Comparison of ENCODE assay signal across 27 mouse cellular contexts in the genomic region with DNA sequence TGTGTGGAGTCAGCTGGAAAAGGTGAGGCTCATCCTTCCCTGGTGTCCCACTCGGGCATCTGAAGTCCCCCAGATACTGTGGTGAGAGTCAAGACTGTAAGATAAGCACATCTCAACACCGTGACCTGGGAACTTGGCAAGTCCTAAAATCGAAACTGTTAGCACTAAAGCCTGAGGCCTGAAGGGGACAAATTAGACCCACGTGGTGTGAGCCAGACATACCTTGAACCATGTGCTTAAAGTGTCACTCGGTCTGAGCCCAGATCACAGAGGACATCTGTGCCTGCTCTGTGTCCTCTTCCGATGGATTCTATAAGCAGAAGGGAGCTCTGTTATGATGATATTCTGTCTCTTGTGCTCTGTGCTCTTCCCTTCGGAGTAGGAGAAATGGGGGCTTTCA. TPM values are rescaled to one million over a fixed set of nuclear protein-coding genes. Genes with fewer than 3 reads are reported as not detected.
A peak's percentile ranks its signal among the peaks of the same experiment; 100 is the strongest.
DNase-seq lines count a peak whose midpoint lies in the region; ATAC-seq and TF ChIP-seq lines count a peak whose summit lies in the region.
"Had no signal": no experiment of that assay in that cellular context is flagged by ENCODE, and none has a peak within 500 bp of the region (broad histone marks: within the 10 kb centered on the region; RNA-seq: fewer than 3 reads in every experiment).

No protein-coding gene starts in this region.

- TF ChIP-seq CTCF in kidney, adult 2 months (conservative IDR thresholded peaks at IDR 0.05; ENCODE audit: insufficient read depth, insufficient read length, low read depth, low read length) = no peak
- TF ChIP-seq CTCF in liver, adult 2 months (IDR thresholded peaks at IDR 0.05; ENCODE audit: low read depth, low read length) = no peak
- TF ChIP-seq CTCF in CH12.LX (conservative IDR thresholded peaks at IDR 0.05 in 1 of 2, IDR thresholded peaks at IDR 0.05 in 1 of 2; ENCODE audit: low read depth in 2 of 2, low read length in 2 of 2) = no peak
- TF ChIP-seq CTCF in small intestine, adult 2 months (IDR thresholded peaks at IDR 0.05; ENCODE audit: extremely low read depth, insufficient read length, insufficient replicate concordance, low read depth, low read length) = no peak

- H3K4me2 ChIP-seq in liver, embryonic 12.5 days = no peak overlapping the region
- H3K4me2 ChIP-seq in CH12.LX (ENCODE audit: insufficient read depth, low read depth, poor library complexity, severe bottlenecking) = no peak overlapping the region
- H3K4me2 ChIP-seq: embryonic facial prominence, embryonic 12.5 days; forebrain, embryonic 12.5 days had no signal

- ATAC-seq in liver, embryonic 12.5 days = no peak
- ATAC-seq: activated CD4-positive, CD25-positive, alpha-beta regulatory T cell, adult 4 months; forebrain, embryonic 14.5 days; forebrain, embryonic 16.5 days; Patski had no signal

- no peak for TF ChIP-seq RAD21 in CH12.LX (IDR thresholded peaks at IDR 0.05; ENCODE audit: low read depth, low read length)

- H3K27ac ChIP-seq in kidney, adult 2 months (ENCODE audit: insufficient read depth, low read depth, low read length) = peak overlapping the region; percentile 96
- peak overlapping the region; percentile 89 for H3K27ac ChIP-seq in liver, adult 2 months (replicated peaks; ENCODE audit: insufficient read depth, low read depth, low read length)
- no peak overlapping the region for H3K27ac ChIP-seq in liver, embryonic 12.5 days
- no peak overlapping the region for H3K27ac ChIP-seq in CH12.LX (ENCODE audit: insufficient read depth, low read depth)
- H3K27ac ChIP-seq in small intestine, adult 2 months (ENCODE audit: insufficient read depth, low read depth, low read length) = 0 out of 2 replicates have a peak overlapping the region, but pooled peaks have one; percentile 100
- H3K27ac ChIP-seq: embryonic facial prominence, embryonic 10.5 days; embryonic facial prominence, embryonic 12.5 days; forebrain, embryonic 12.5 days had no signal

- no peak for TF ChIP-seq EP300 in CH12.LX (IDR thresholded peaks at IDR 0.05; ENCODE audit: low read length)

- H3K9me3 ChIP-seq in liver, embryonic 12.5 days (replicated peaks) = no peaks in the 10 kb centered on the region
- no peaks in the 10 kb centered on the region for H3K9me3 ChIP-seq in CH12.LX (replicated peaks; ENCODE audit: low read length)
- H3K9me3 ChIP-seq: embryonic facial prominence, embryonic 10.5 days; embryonic facial prominence, embryonic 12.5 days; forebrain, embryonic 12.5 days; G1E had no signal

- peaks cover 39% of the 10 kb centered on the region for H3K4me1 ChIP-seq in kidney, adult 2 months (ENCODE audit: control insufficient read depth, insufficient read depth, low read length)
- peaks cover 22% of the 10 kb centered on the region for H3K4me1 ChIP-seq in liver, adult 2 months (ENCODE audit: control insufficient read depth, insufficient read depth, low read length)
- no peaks in the 10 kb centered on the region for H3K4me1 ChIP-seq in liver, embryonic 12.5 days
- H3K4me1 ChIP-seq in CH12.LX (ENCODE audit: control insufficient read depth in 1 of 2, insufficient read depth in 2 of 2) = peaks cover 0 to 17% of the 10 kb centered on the region in 2 experiments; a peak in 2 of 4 replicates
- H3K4me1 ChIP-seq in small intestine, adult 2 months (ENCODE audit: control insufficient read depth, insufficient read depth, insufficient read length, low read length) = peaks cover 29% of the 10 kb centered on the region; the same call in 1 of the 2 replicates
- H3K4me1 ChIP-seq: embryonic facial prominence, embryonic 12.5 days had no signal

- H3K79me2 ChIP-seq in liver, adult 2 months (ENCODE audit: control insufficient read depth, insufficient read depth, low read length) = no peaks in the 10 kb centered on the region
- H3K79me2 ChIP-seq in CH12.LX (replicated peaks; ENCODE audit: control insufficient read depth, extremely low read depth, insufficient read depth, poor library complexity, severe bottlenecking) = no peaks in the 10 kb centered on the region

- no peak overlapping the region for H3K4me3 ChIP-seq in kidney, adult 2 months (ENCODE audit: insufficient read depth, low read depth, low read length)
- peak overlapping the region; percentile 35 for H3K4me3 ChIP-seq in liver, adult 2 months (ENCODE audit: insufficient read depth, low read depth, low read length)
- H3K4me3 ChIP-seq in liver, embryonic 12.5 days = no peak overlapping the region
- H3K4me3 ChIP-seq in CH12.LX (replicated peaks in 1 of 3; ENCODE audit: low read depth in 2 of 3, low read length in 2 of 3, poor library complexity in 1 of 3) = no peak overlapping the region
- no peak overlapping the region for H3K4me3 ChIP-seq in small intestine, adult 2 months (ENCODE audit: low read depth, low read length)
- H3K4me3 ChIP-seq: embryonic facial prominence, embryonic 10.5 days; embryonic facial prominence, embryonic 12.5 days; forebrain, embryonic 12.5 days had no signal

- dilution Hi-C loops in CH12.LX (cut with MboI; ENCODE audit: extremely low pct_ligation_motif_present, extremely low pct_unique_long_range_greater_than_20kb, low sequenced_read_pairs) = no loop called here

- 60% methylated on average over 7 of the region's 7 CpGs for WGBS in kidney, adult 2 months
- 16% methylated on average over 7 of the region's 7 CpGs for WGBS in liver, adult 2 months
- WGBS in liver, embryonic 12.5 days (ENCODE audit: insufficient replicate concordance) = 69% methylated on average over 7 of the region's 7 CpGs
- 57% methylated on average over 7 of the region's 7 CpGs for WGBS in small intestine, adult 2 months

- peaks cover 2% of the 10 kb centered on the region; the same call in 1 of the 2 replicates for H3K36me3 ChIP-seq in kidney, adult 2 months (ENCODE audit: control insufficient read depth, insufficient read depth, low read length)
- H3K36me3 ChIP-seq in liver, adult 2 months (ENCODE audit: control insufficient read depth, insufficient read depth, low read length) = peaks cover 33% of the 10 kb centered on the region
- H3K36me3 ChIP-seq in liver, embryonic 12.5 days = no peaks in the 10 kb centered on the region
- H3K36me3 ChIP-seq in CH12.LX (replicated peaks in 1 of 2; ENCODE audit: control insufficient read depth in 1 of 2, insufficient read depth in 1 of 2, low read length in 1 of 2) = no peaks in the 10 kb centered on the region
- H3K36me3 ChIP-seq in small intestine, adult 2 months (ENCODE audit: control insufficient read depth, insufficient read depth, low read length) = no peaks in the 10 kb centered on the region
- H3K36me3 ChIP-seq: embryonic facial prominence, embryonic 10.5 days; embryonic facial prominence, embryonic 12.5 days; forebrain, embryonic 12.5 days; G1E had no signal

- peak overlapping the region; percentile 73 for H3K9ac ChIP-seq in liver, adult 2 months (ENCODE audit: low read depth, low read length)
- H3K9ac ChIP-seq in liver, embryonic 12.5 days = no peak overlapping the region
- H3K9ac ChIP-seq in CH12.LX (ENCODE audit: insufficient read depth, low read depth) = no peak overlapping the region
- H3K9ac ChIP-seq: embryonic facial prominence, embryonic 12.5 days; forebrain, embryonic 12.5 days had no signal

- in situ Hi-C loops in CH12.LX (cut with MboI; ENCODE audit: low pct_ligation_motif_present, low pct_unique_long_range_greater_than_20kb, low sequenced_read_pairs) = no loop called here

- no peak for DNase-seq in kidney, adult 2 months
- DNase-seq in kidney, postnatal 14 days = no peak
- peak; percentile 90 for DNase-seq in liver, adult 2 months (ENCODE audit: extremely low read depth, low read depth, low spot score)
- no peak for DNase-seq in CH12.LX (ENCODE audit: extremely low read depth)
- no peak for DNase-seq in right cerebral cortex, postnatal 4 days
- DNase-seq: adrenal gland, adult 8-10 months; adrenal gland, postnatal 14 days; cerebellum, adult 11-12 months; cerebellum, adult 2 months; cerebellum, adult 9-10 months; cerebellum, postnatal 10 days; cerebellum, postnatal 25 days had no signal

- H3K27me3 ChIP-seq in kidney, adult 2 months (replicated peaks; ENCODE audit: control insufficient read depth, insufficient read depth, low read length) = no peaks in the 10 kb centered on the region
- H3K27me3 ChIP-seq in liver, adult 2 months (ENCODE audit: control insufficient read depth, insufficient read depth, low read length) = no peaks in the 10 kb centered on the region
- no peaks in the 10 kb centered on the region for H3K27me3 ChIP-seq in liver, embryonic 12.5 days (replicated peaks)
- H3K27me3 ChIP-seq in CH12.LX (replicated peaks) = peaks cover 3% of the 10 kb centered on the region
- H3K27me3 ChIP-seq in small intestine, adult 2 months (ENCODE audit: control insufficient read depth, insufficient read depth, low read length) = no peaks in the 10 kb centered on the region
- H3K27me3 ChIP-seq: embryonic facial prominence, embryonic 12.5 days; Patski had no signal

- TF ChIP-seq POLR2A in kidney, adult 2 months (IDR thresholded peaks at IDR 0.05; ENCODE audit: low read depth, low read length) = no peak
- no peak for TF ChIP-seq POLR2A in liver, adult 2 months (IDR thresholded peaks at IDR 0.05; ENCODE audit: extremely low read depth, insufficient read depth, low read length)
- no peak for TF ChIP-seq POLR2A in CH12.LX (IDR thresholded peaks at IDR 0.05; ENCODE audit: low read depth, low read length)
- no peak for TF ChIP-seq POLR2A in small intestine, adult 2 months (IDR thresholded peaks at IDR 0.05; ENCODE audit: low read depth, low read length)

RNA-seq across cellular contexts. Expression of gene Pdilt, which starts 5.3 kb away (rescaled TPM):
- 1.4 and 2.2 TPM in 2 replicates for polyA plus RNA-seq in kidney, adult 2 months (2012; rRNA removed)
- total RNA-seq in liver, adult 2 months (2014; rRNA removed) = 5.7 and 11.6 TPM in 2 replicates
- 1.3 and 2.0 TPM in 2 replicates for polyA plus RNA-seq in liver, adult 2 months (2012; rRNA removed)
- polyA plus RNA-seq in liver, embryonic 12.5 days (2016; fragmentation: Nextera tagmentation; extraction: Ambion mirVana) = not detected in 2 replicates
- total RNA-seq in CH12.LX (2012; rRNA removed) (not detected in 2 replicates), CH12.LX (2014; rRNA removed) (not detected in 2 replicates)
- 0.19 TPM in 1 of 2 replicates, not detected in the other for polyA plus RNA-seq in CH12.LX (2012; ENCODE audit: insufficient read length, low read depth)
- polyA plus RNA-seq in small intestine, adult 2 months (2012; rRNA removed) = not detected in 2 replicates
- total RNA-seq: adrenal gland, adult 18-20 months; adrenal gland, postnatal 36 days; G1E had no signal
- polyA plus RNA-seq: activated CD4-positive, CD25-positive, alpha-beta regulatory T cell, adult 4 months; C2C12; cerebellum, adult 2 months; cortical plate, adult 2 months; embryonic facial prominence, embryonic 10.5 days; embryonic facial prominence, embryonic 12.5 days; embryonic facial prominence, embryonic 14.5 days; forebrain, embryonic 12.5 days; forebrain, embryonic 16.5 days; G1E; Patski had no signal

RNA-seq across cellular contexts. Expression of gene Acsm5, which starts 9.4 kb away (rescaled TPM):
- 78.2 and 91.7 TPM in 2 replicates for polyA plus RNA-seq in kidney, adult 2 months (2012; rRNA removed)
- total RNA-seq in liver, adult 2 months (2014; rRNA removed) = 104 and 109 TPM in 2 replicates
- 86.9 and 127 TPM in 2 replicates for polyA plus RNA-seq in liver, adult 2 months (2012; rRNA removed)
- polyA plus RNA-seq in liver, embryonic 12.5 days (2016; fragmentation: Nextera tagmentation; extraction: Ambion mirVana) = not detected in 2 replicates
- total RNA-seq in CH12.LX (2012; rRNA removed) = not detected in 2 replicates
- total RNA-seq in CH12.LX (2014; rRNA removed) = not detected in 2 replicates
- polyA plus RNA-seq in CH12.LX (2012; ENCODE audit: insufficient read length, low read depth) = not detected in 2 replicates
- polyA plus RNA-seq in small intestine, adult 2 months (2012; rRNA removed) = 1.0 and 2.7 TPM in 2 replicates
- polyA plus RNA-seq: activated CD4-positive, CD25-positive, alpha-beta regulatory T cell, adult 4 months; C2C12; embryonic facial prominence, embryonic 10.5 days; embryonic facial prominence, embryonic 12.5 days; forebrain, embryonic 12.5 days; forebrain, embryonic 14.5 days; forebrain, embryonic 16.5 days; G1E had no signal

RNA-seq across cellular contexts. Expression of gene Acsm2, which starts 25.5 kb away (rescaled TPM):
- 980 and 1,120 TPM in 2 replicates for polyA plus RNA-seq in kidney, adult 2 months (2012; rRNA removed)
- 2.3 and 8.3 TPM in 2 replicates for total RNA-seq in liver, adult 2 months (2014; rRNA removed)
- 1.2 TPM in 2 replicates for polyA plus RNA-seq in liver, adult 2 months (2012; rRNA removed)
- polyA plus RNA-seq in liver, embryonic 12.5 days (2016; fragmentation: Nextera tagmentation; extraction: Ambion mirVana) = not detected in 2 replicates
- total RNA-seq in CH12.LX (2012; rRNA removed) (not detected in 2 replicates), CH12.LX (2014; rRNA removed) (not detected in 2 replicates)
- not detected in 2 replicates for polyA plus RNA-seq in CH12.LX (2012; ENCODE audit: insufficient read length, low read depth)
- polyA plus RNA-seq in small intestine, adult 2 months (2012; rRNA removed) = not detected in 2 replicates
- total RNA-seq: adrenal gland, adult 8-10 months; adrenal gland, postnatal 14 days; adrenal gland, postnatal 36 days had no signal
- polyA plus RNA-seq: C2C12; cerebellum, adult 2 months; cortical plate, adult 2 months; embryonic facial prominence, embryonic 10.5 days; embryonic facial prominence, embryonic 12.5 days; embryonic facial prominence, embryonic 14.5 days; forebrain, embryonic 12.5 days; forebrain, embryonic 14.5 days; forebrain, embryonic 16.5 days; G1E had no signal

RNA-seq across cellular contexts. Expression of gene Umod, which starts 49.5 kb away (rescaled TPM):
- polyA plus RNA-seq in kidney, adult 2 months (2012; rRNA removed) = 2,888 and 4,030 TPM in 2 replicates
- under 0.01 and 0.27 TPM in 2 replicates for total RNA-seq in liver, adult 2 months (2014; rRNA removed)
- 0.11 and 0.17 TPM in 2 replicates for polyA plus RNA-seq in liver, adult 2 months (2012; rRNA removed)
- polyA plus RNA-seq in liver, embryonic 12.5 days (2016; fragmentation: Nextera tagmentation; extraction: Ambion mirVana) = not detected in 2 replicates
- total RNA-seq in CH12.LX (2012; rRNA removed) = not detected in 2 replicates
- not detected in 2 replicates for total RNA-seq in CH12.LX (2014; rRNA removed)
- not detected in 2 replicates for polyA plus RNA-seq in CH12.LX (2012; ENCODE audit: insufficient read length, low read depth)
- polyA plus RNA-seq in small intestine, adult 2 months (2012; rRNA removed) = 0.19 TPM in 1 of 2 replicates, not detected in the other
- total RNA-seq: adrenal gland, adult 18-20 months; adrenal gland, adult 8-10 months; adrenal gland, postnatal 14 days; adrenal gland, postnatal 36 days had no signal
- polyA plus RNA-seq: activated CD4-positive, CD25-positive, alpha-beta regulatory T cell, adult 4 months; C2C12; cerebellum, adult 2 months; cortical plate, adult 2 months; embryonic facial prominence, embryonic 10.5 days; embryonic facial prominence, embryonic 12.5 days; forebrain, embryonic 12.5 days; forebrain, embryonic 14.5 days; forebrain, embryonic 16.5 days; G1E; Patski had no signal

Comparison
In these comparisons a context has a peak if more than half of its experiments do, and no peak if none do; other contexts are left out.
1. H3K27ac ChIP-seq: peak in kidney, adult 2 months (single experiment), liver, adult 2 months (single experiment) and small intestine, adult 2 months (single experiment); none in liver, embryonic 12.5 days (single experiment) and CH12.LX (single experiment).
2. RNA of gene Acsm5, which starts 9.4 kb away (polyA plus RNA-seq): 86.9 to 127 TPM in liver, adult 2 months and 78.2 to 91.7 TPM in kidney, adult 2 months; 1.0 to 2.7 TPM in small intestine, adult 2 months, not detected in CH12.LX and not detected in liver, embryonic 12.5 days; every median in the first group is over 10 times any median in the second.
3. RNA of gene Acsm2, which starts 25.5 kb away (polyA plus RNA-seq): 980 to 1,120 TPM in kidney, adult 2 months; 1.2 TPM in liver, adult 2 months, not detected in liver, embryonic 12.5 days, not detected in CH12.LX and not detected in small intestine, adult 2 months; every median in the first group is over 100 times any median in the second.